Mouse (Mus musculus): ENCODE data around the gene Tsc22d3. TPM values are rescaled to one million over a fixed set of nuclear protein-coding genes. Genes with fewer than 3 reads are reported as not detected.

Gene Tsc22d3
- total and polyA plus RNA-seq, 3 experiments, result 133 to 205 (median 140) TPM

- no peak overlapping the region for H3K4me3 ChIP-seq
- WGBS, result 73% methylated on average over 3 of the region's 3 CpGs
- no peak overlapping the region for H3K27ac ChIP-seq
- no peak for DNase-seq
- H3K9ac ChIP-seq (ENCODE audit: low read depth, low read length), result no peak overlapping the region
- no peaks in the 10 kb centered on the region for H3K36me3 ChIP-seq (ENCODE audit: control insufficient read depth, insufficient read depth, low read length)
- intact Hi-C loops (cut with DNase I), result loop anchor here (5.0 kb wide), 1 partner anchor 120 kb away; no protein-coding TSS in a partner anchor
- no peaks in the 10 kb centered on the region for H3K27me3 ChIP-seq (ENCODE audit: control insufficient read depth, insufficient read depth, low read length)
- H3K4me1 ChIP-seq (ENCODE audit: control insufficient read depth, insufficient read depth, low read length), result no peaks in the 10 kb centered on the region; the same call in 1 of the 2 replicates
- no peaks in the 10 kb centered on the region for H3K79me2 ChIP-seq (replicated peaks; ENCODE audit: control insufficient read depth, insufficient read depth, low read length)
- TF ChIP-seq CTCF (IDR thresholded peaks at IDR 0.05) (no peak), EP300 (IDR thresholded peaks at IDR 0.05; ENCODE audit: insufficient read depth, low read depth, low read length) (no peak), POLR2A (IDR thresholded peaks at IDR 0.05; ENCODE audit: insufficient read depth, low read depth, low read length) (no peak)
Observed at GRCm38 (mm10) chrX:140601884-140602283, 1.4 kb upstream of the Tsc22d3 start.

DNA sequence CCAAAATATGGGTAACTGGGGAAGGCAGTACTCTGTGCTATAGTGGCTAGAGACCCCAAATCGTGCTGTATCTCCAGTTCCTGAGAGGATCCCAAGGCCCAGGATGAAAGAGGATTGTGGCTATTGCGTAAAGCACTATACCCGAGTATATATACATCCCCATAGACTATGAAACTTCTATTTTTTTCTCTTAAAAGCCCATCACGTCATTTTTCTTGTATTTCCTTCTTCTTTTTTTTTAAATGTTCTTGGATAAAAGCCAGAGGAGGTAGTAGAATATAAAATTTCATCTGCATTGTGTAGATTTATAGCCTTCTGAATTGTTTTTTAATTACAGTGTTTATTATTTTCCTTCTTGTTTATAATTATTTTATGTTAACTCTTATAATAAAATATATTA lies 852 bp upstream of the Tsc22d3 start:
- intact Hi-C loops (cut with DNase I), result loop anchor here (5.0 kb wide), 1 partner anchor 121 kb away; no protein-coding TSS in a partner anchor
- H3K4me3 ChIP-seq, result no peak overlapping the region
- WGBS, result 58% methylated on average over 4 of the region's 4 CpGs
- H3K27me3 ChIP-seq (ENCODE audit: control insufficient read depth, insufficient read depth, low read length), result no peaks in the 10 kb centered on the region
- no peak for TF ChIP-seq POLR2A (IDR thresholded peaks at IDR 0.05; ENCODE audit: insufficient read depth, low read depth, low read length)
- TF ChIP-seq EP300 (IDR thresholded peaks at IDR 0.05; ENCODE audit: insufficient read depth, low read depth, low read length), result no peak
- no peak for TF ChIP-seq CTCF (IDR thresholded peaks at IDR 0.05)
- H3K27ac ChIP-seq, result no peak overlapping the region
- no peaks in the 10 kb centered on the region; the same call in 1 of the 2 replicates for H3K4me1 ChIP-seq (ENCODE audit: control insufficient read depth, insufficient read depth, low read length)
- H3K9ac ChIP-seq (ENCODE audit: low read depth, low read length), result no peak overlapping the region
- no peaks in the 10 kb centered on the region for H3K36me3 ChIP-seq (ENCODE audit: control insufficient read depth, insufficient read depth, low read length)
- DNase-seq, result no peak
- H3K79me2 ChIP-seq (replicated peaks; ENCODE audit: control insufficient read depth, insufficient read depth, low read length), result no peaks in the 10 kb centered on the region

- Histone ChIP-seq H3K27ac (peak overlapping the region; percentile 72), H3K4me1 (ENCODE audit: control insufficient read depth, insufficient read depth, low read length) (no peaks in the 10 kb centered on the region; the same call in 1 of the 2 replicates), H3K9ac (ENCODE audit: low read depth, low read length) (peak overlapping the region; percentile 95), H3K79me2 (replicated peaks; ENCODE audit: control insufficient read depth, insufficient read depth, low read length) (no peaks in the 10 kb centered on the region), H3K36me3 (ENCODE audit: control insufficient read depth, insufficient read depth, low read length) (no peaks in the 10 kb centered on the region), H3K27me3 (ENCODE audit: control insufficient read depth, insufficient read depth, low read length) (no peaks in the 10 kb centered on the region), H3K4me3 (peak overlapping the region; percentile 55)
- WGBS, result 20% methylated on average over 64 of the region's 78 CpGs
- peak; percentile 31 to 58 for DNase-seq
- TF ChIP-seq POLR2A (IDR thresholded peaks at IDR 0.05; ENCODE audit: insufficient read depth, low read depth, low read length) (no peak), EP300 (IDR thresholded peaks at IDR 0.05; ENCODE audit: insufficient read depth, low read depth, low read length) (no peak), CTCF (IDR thresholded peaks at IDR 0.05) (no peak)
- intact Hi-C loops (cut with DNase I), result loop anchor here (1.0 to 5.0 kb wide), 4 partner anchors 23 to 123 kb away; no protein-coding TSS in a partner anchor
Observed at GRCm38 (mm10) chrX:140599561-140600409, 674 bp downstream of the Tsc22d3 start.

- TF ChIP-seq POLR2A (IDR thresholded peaks at IDR 0.05; ENCODE audit: insufficient read depth, low read depth, low read length), result no peak
- TF ChIP-seq CTCF (IDR thresholded peaks at IDR 0.05), result peak; percentile 44
- peak overlapping the region; percentile 95 for H3K9ac ChIP-seq (ENCODE audit: low read depth, low read length)
- no peaks in the 10 kb centered on the region for H3K36me3 ChIP-seq (ENCODE audit: control insufficient read depth, insufficient read depth, low read length)
- H3K4me3 ChIP-seq, result peak overlapping the region; percentile 55
- H3K79me2 ChIP-seq (replicated peaks; ENCODE audit: control insufficient read depth, insufficient read depth, low read length), result no peaks in the 10 kb centered on the region
- no peaks in the 10 kb centered on the region; the same call in 1 of the 2 replicates for H3K4me1 ChIP-seq (ENCODE audit: control insufficient read depth, insufficient read depth, low read length)
- WGBS, result 34% methylated on average over 58 of the region's 109 CpGs
- H3K27me3 ChIP-seq (ENCODE audit: control insufficient read depth, insufficient read depth, low read length), result no peaks in the 10 kb centered on the region
- intact Hi-C loops (cut with DNase I), result loop anchor here (1.0 to 2.0 kb wide), 3 partner anchors 22 to 120 kb away; no protein-coding TSS in a partner anchor
- H3K27ac ChIP-seq, result peak overlapping the region; percentile 72
- DNase-seq, result peak; percentile 80 to 85
Observed at GRCm38 (mm10) chrX:140598850-140599560, 1.5 kb downstream of the Tsc22d3 start.

GRCm38 (mm10) chrX:140598194-140598849 lies 2.1 kb downstream of the Tsc22d3 start:
- intact Hi-C loops (cut with DNase I), result loop anchor here (1.0 to 2.0 kb wide), 2 partner anchors 22 to 54 kb away; no protein-coding TSS in a partner anchor
- 17% methylated on average over 41 of the region's 48 CpGs for WGBS
- no peaks in the 10 kb centered on the region for H3K79me2 ChIP-seq (replicated peaks; ENCODE audit: control insufficient read depth, insufficient read depth, low read length)
- no peaks in the 10 kb centered on the region; the same call in 1 of the 2 replicates for H3K4me1 ChIP-seq (ENCODE audit: control insufficient read depth, insufficient read depth, low read length)
- H3K9ac ChIP-seq (ENCODE audit: low read depth, low read length), result peak overlapping the region; percentile 87
- TF ChIP-seq EP300 (IDR thresholded peaks at IDR 0.05; ENCODE audit: insufficient read depth, low read depth, low read length) (no peak), POLR2A (IDR thresholded peaks at IDR 0.05; ENCODE audit: insufficient read depth, low read depth, low read length) (no peak), CTCF (IDR thresholded peaks at IDR 0.05) (peak; percentile 45)
- DNase-seq, result peak; percentile 18 to 37
- no peaks in the 10 kb centered on the region; the same call in 1 of the 2 replicates for H3K36me3 ChIP-seq (ENCODE audit: control insufficient read depth, insufficient read depth, low read length)
- H3K27ac ChIP-seq, result peak overlapping the region; percentile 72
- H3K4me3 ChIP-seq, result peak overlapping the region; percentile 55
- H3K27me3 ChIP-seq (ENCODE audit: control insufficient read depth, insufficient read depth, low read length), result no peaks in the 10 kb centered on the region
